Mouse (Mus musculus): ENCODE results near the gene Pde4d. TPM values are rescaled to one million over a fixed set of nuclear protein-coding genes. Genes with fewer than 3 reads are reported as not detected.

The Pde4d gene
- polyA plus RNA-seq, 1 experiment = 34.7 TPM

DNA sequence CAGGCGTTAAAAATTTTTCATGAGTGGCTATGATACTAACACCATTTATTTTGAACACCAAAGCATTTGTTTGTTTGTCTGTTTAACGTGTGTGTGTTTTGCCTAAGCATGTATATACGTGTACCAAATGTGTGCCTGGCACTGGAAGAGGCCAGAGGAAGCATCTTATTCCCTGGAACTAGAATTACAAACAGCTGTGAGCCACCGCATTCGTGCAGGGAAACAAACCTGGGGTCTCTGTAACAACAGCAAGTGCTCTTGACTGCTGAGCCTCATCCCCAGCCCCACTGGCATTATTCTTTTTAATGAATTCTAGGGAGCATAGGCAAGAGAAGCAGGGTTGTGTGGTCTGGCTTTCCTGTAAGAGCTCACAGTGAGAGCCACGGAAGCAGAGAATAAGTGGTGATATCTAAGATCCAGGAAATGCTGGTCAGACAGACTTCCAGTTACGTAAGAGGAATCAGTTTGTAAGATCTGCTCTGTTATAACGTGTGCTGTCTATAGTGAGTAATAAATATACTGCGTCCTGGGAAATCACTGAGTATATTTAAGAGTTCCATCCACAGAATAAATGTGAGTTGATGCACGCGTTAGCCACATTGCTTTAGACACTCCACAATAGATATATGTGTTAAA, 1197.0 kb downstream of the Pde4d start:
- Histone ChIP-seq H3K4me3 (ENCODE audit: insufficient read depth, low read length) (no peak overlapping the region), H3K4me1 (ENCODE audit: control insufficient read depth, insufficient read depth, low read length) (no peaks in the 10 kb centered on the region; the same call in 1 of the 2 replicates), H3K27ac (ENCODE audit: insufficient read depth, low read length) (no peak overlapping the region)
- TF ChIP-seq POLR2A (IDR thresholded peaks at IDR 0.05; ENCODE audit: extremely low read depth, insufficient read depth, low read length) = no peak
- no peak for TF ChIP-seq CTCF (IDR thresholded peaks at IDR 0.05; ENCODE audit: extremely low read depth, insufficient read depth, low read length)

DNA sequence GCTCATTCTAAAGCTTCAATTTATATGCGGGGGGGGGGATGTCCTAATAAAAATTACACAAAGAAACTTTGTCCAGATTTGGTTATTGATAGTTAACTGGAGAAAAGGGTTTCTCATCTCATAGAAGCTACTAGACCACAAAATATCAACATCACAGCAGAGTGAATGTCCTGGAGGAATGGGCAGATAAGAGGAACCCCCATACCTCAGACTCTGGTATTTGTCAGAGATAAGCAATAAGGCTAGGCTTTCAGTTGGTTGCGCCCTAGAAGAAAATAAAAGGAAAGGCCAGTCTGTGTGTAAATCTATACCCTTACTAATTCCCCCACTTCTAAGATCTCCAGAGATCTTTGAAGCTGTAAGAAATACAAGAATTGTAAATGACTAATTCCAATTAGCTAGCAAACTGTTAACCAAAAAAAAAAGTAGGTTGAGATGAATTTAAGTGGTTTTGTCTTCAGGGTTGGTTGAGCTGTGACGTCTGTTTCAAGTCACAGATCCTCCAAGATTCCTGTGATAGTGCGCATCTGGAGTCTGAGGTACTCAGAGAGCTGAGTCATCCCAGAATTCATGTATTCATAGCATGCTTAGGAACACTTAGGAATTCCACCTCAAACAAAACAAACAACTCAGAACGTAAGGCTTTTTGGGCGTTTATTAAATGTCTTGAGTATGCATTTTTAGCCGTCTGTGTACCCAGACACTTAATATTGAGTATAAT, 1197.9 kb downstream of the Pde4d start:
- H3K27ac ChIP-seq (ENCODE audit: insufficient read depth, low read length) = no peak overlapping the region
- H3K4me1 ChIP-seq (ENCODE audit: control insufficient read depth, insufficient read depth, low read length) = peaks cover 4% of the 10 kb centered on the region; the same call in 1 of the 2 replicates
- H3K4me3 ChIP-seq (ENCODE audit: insufficient read depth, low read length) = no peak overlapping the region
- no peak for TF ChIP-seq CTCF (IDR thresholded peaks at IDR 0.05; ENCODE audit: extremely low read depth, insufficient read depth, low read length)
- no peak for TF ChIP-seq POLR2A (IDR thresholded peaks at IDR 0.05; ENCODE audit: extremely low read depth, insufficient read depth, low read length)

DNA sequence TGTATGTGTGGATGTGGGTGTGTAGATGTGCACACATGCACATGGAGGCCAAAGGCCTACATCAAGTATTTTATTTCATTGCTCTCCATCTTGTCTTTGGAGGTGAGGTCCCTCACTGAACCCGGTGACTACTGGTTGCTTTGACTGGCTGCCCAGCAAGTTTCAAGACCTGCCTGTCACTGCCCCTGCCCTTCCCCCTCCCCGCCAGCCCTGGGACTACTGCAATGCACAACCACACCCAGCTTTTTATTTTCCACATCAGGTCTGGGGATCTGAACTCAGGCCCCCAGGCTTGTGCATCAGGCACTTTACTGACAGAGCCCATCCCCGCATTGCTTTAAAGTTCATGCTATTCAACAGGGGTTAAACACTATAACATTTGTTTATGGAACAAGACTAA, 1198.6 kb downstream of the Pde4d start:
- TF ChIP-seq POLR2A (IDR thresholded peaks at IDR 0.05; ENCODE audit: extremely low read depth, insufficient read depth, low read length) (no peak), CTCF (IDR thresholded peaks at IDR 0.05; ENCODE audit: extremely low read depth, insufficient read depth, low read length) (no peak)
- Histone ChIP-seq H3K4me1 (ENCODE audit: control insufficient read depth, insufficient read depth, low read length) (peaks cover 4% of the 10 kb centered on the region; the same call in 1 of the 2 replicates), H3K4me3 (ENCODE audit: insufficient read depth, low read length) (no peak overlapping the region), H3K27ac (ENCODE audit: insufficient read depth, low read length) (no peak overlapping the region)

DNA sequence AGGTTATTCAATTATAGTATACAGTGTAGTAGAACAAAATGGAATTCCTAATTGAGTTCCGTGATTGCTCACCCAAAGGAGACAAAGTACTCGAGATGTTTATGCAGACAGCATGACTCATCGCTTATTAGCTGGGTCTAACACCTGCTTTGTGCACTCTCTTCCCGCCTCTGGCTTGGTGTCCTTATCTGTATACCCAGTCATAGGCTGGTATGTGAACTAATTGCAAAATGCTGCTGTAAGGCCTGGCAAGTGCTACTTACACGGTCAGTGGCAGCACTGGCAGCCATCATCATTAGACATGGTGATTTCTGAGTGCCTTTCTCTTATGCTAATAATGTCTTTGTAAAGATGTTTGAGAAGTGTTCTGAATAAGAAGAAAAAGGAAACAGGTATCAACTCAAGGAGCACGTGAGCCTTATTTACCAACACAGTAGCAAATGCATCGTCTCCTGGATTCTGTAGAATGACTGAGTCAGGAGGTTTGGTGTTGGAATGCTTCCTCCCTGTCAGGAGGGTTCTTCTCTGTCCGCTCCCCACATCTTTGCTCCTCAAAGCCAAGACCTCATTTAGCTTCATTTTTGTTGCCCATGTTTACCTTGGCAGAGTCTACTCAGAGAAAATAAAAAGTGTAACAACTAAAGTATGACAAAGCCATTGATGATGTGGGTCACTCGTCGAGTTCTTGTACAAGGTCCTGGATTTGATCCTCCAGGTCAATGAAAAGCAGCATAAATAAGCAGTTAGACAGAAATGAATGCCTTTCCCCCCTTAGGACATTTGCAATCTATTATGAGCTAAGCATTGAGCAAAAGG, 1202.2 kb downstream of the Pde4d start:
- Histone ChIP-seq H3K4me3 (ENCODE audit: insufficient read depth, low read length) (no peak overlapping the region), H3K27ac (ENCODE audit: insufficient read depth, low read length) (no peak overlapping the region), H3K4me1 (ENCODE audit: control insufficient read depth, insufficient read depth, low read length) (peaks cover 4% of the 10 kb centered on the region; the same call in 1 of the 2 replicates)
- TF ChIP-seq POLR2A (IDR thresholded peaks at IDR 0.05; ENCODE audit: extremely low read depth, insufficient read depth, low read length) (no peak), CTCF (IDR thresholded peaks at IDR 0.05; ENCODE audit: extremely low read depth, insufficient read depth, low read length) (no peak)

DNA sequence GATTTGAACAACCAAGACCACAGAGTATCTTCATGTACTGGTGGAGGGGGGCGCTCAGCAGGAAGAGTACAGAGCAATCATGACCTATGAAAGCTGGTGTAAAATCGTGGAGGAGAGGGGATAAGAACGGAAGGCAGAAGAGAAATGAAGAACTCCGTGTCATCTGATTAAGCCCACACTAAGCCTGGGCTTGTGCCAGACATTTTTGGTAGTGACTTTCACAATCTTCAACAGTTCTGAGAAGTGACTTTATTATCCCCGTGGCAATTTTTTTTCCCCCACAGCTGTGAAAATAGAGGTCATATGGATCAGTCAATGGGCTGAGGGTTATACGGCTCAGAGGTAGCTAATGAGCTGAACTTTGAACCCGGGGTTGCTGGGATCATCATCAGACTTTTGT, 1202.9 kb downstream of the Pde4d start:
- no peak for TF ChIP-seq POLR2A (IDR thresholded peaks at IDR 0.05; ENCODE audit: extremely low read depth, insufficient read depth, low read length)
- TF ChIP-seq CTCF (IDR thresholded peaks at IDR 0.05; ENCODE audit: extremely low read depth, insufficient read depth, low read length) = no peak
- no peak overlapping the region for H3K27ac ChIP-seq (ENCODE audit: insufficient read depth, low read length)
- no peak overlapping the region for H3K4me3 ChIP-seq (ENCODE audit: insufficient read depth, low read length)
- peaks cover 4% of the 10 kb centered on the region; the same call in 1 of the 2 replicates for H3K4me1 ChIP-seq (ENCODE audit: control insufficient read depth, insufficient read depth, low read length)

DNA sequence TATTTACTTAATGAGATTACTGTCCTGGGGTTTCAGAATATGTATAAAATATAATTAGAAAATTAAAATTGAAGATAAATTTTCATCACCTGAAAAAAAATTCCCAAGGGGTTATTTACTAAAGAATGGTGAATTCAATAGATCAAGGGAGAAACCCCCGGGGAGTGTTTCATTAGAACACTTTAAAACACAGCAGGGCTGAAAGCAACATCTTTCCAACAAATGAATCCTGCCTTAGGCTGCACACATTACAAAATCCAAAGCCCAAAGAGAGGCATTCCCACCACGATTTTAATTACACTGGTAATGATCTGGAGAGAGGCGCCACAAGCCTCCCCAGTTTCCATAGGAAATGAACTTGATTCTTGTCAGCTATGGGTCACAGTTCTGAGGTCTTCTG, 1205.6 kb downstream of the Pde4d start:
- no peak for TF ChIP-seq CTCF (IDR thresholded peaks at IDR 0.05; ENCODE audit: extremely low read depth, insufficient read depth, low read length)
- TF ChIP-seq POLR2A (IDR thresholded peaks at IDR 0.05; ENCODE audit: extremely low read depth, insufficient read depth, low read length) = no peak
- Histone ChIP-seq H3K27ac (ENCODE audit: insufficient read depth, low read length) (no peak overlapping the region), H3K4me1 (ENCODE audit: control insufficient read depth, insufficient read depth, low read length) (peaks cover 4% of the 10 kb centered on the region; the same call in 1 of the 2 replicates)

DNA sequence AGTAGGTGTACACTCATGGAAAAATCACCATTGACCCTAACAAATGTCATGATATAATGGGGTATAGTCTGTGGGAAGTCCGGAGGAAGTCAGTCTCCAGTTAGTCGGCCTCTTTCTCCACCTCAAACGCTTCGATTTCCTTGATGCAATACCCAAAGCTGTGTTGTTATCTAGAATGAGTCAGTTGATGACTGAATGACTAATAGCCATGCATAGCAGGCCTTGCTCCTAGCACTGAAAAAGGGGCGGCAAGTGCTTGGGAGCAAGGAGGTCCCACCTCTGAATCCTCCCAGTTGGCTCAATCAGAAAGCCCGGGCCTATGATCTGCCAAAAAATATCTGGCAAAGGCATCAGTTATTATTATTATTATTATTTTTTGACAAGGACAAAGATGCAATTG, 1209.4 kb downstream of the Pde4d start:
- TF ChIP-seq CTCF (IDR thresholded peaks at IDR 0.05; ENCODE audit: extremely low read depth, insufficient read depth, low read length) = no peak
- no peak for TF ChIP-seq POLR2A (IDR thresholded peaks at IDR 0.05; ENCODE audit: extremely low read depth, insufficient read depth, low read length)
- Histone ChIP-seq H3K4me3 (ENCODE audit: insufficient read depth, low read length) (no peak overlapping the region), H3K4me1 (ENCODE audit: control insufficient read depth, insufficient read depth, low read length) (peaks cover 1% of the 10 kb centered on the region; the same call in 1 of the 2 replicates), H3K27ac (ENCODE audit: insufficient read depth, low read length) (no peak overlapping the region)

More for the DNA sequence above, 1205.6 kb downstream of the Pde4d start:
- no peak overlapping the region for H3K4me3 ChIP-seq (ENCODE audit: insufficient read depth, low read length)

DNA sequence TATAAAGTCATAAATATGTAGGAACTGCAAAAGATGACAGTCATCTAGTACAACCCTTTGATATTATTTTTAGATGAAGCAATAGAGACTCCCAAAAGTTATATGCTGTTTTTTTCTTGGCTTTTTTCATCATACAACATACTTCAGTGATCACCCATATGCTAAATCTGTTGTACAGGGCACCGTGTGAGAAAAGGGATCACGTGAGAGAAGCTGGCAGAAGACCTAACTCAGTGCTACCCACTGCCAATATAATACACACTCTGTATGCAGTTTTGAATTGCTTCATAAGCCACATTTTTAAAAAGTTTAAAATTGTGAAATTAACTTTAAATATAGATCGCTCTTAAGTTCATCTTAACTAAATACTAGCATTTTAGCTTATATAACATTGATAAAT, 1211.6 kb downstream of the Pde4d start:
- no peak overlapping the region for H3K27ac ChIP-seq (ENCODE audit: insufficient read depth, low read length)
- no peak for TF ChIP-seq CTCF (IDR thresholded peaks at IDR 0.05; ENCODE audit: extremely low read depth, insufficient read depth, low read length)
- no peak for TF ChIP-seq POLR2A (IDR thresholded peaks at IDR 0.05; ENCODE audit: extremely low read depth, insufficient read depth, low read length)
- peaks cover 1% of the 10 kb centered on the region; the same call in 1 of the 2 replicates for H3K4me1 ChIP-seq (ENCODE audit: control insufficient read depth, insufficient read depth, low read length)
- no peak overlapping the region for H3K4me3 ChIP-seq (ENCODE audit: insufficient read depth, low read length)

DNA sequence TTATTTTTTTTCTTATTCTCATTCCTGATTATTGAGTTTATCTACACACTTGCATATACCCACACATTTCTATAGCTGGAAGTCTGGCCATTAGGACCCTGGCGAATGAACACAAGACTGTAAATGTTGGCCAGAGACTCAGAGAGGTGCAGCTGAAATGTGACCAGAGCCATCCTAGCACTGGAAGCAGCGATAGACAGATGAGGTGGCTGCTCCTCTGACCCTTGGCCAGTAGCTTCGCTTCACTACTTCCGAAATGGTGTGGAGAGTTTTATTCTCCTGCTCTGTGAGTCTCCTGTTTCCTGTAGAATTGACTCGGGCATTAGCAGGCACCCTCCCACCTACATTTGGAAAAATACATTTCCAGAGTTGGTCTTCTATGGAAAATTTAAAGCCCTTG, 1212.4 kb downstream of the Pde4d start:
- H3K4me3 ChIP-seq (ENCODE audit: insufficient read depth, low read length) = no peak overlapping the region
- H3K4me1 ChIP-seq (ENCODE audit: control insufficient read depth, insufficient read depth, low read length) = peaks cover 1% of the 10 kb centered on the region; the same call in 1 of the 2 replicates
- H3K27ac ChIP-seq (ENCODE audit: insufficient read depth, low read length) = no peak overlapping the region
- TF ChIP-seq CTCF (IDR thresholded peaks at IDR 0.05; ENCODE audit: extremely low read depth, insufficient read depth, low read length) (no peak), POLR2A (IDR thresholded peaks at IDR 0.05; ENCODE audit: extremely low read depth, insufficient read depth, low read length) (no peak)
